Mouse (Mus musculus): ENCODE measurements around the gene Cox11.

DNA sequence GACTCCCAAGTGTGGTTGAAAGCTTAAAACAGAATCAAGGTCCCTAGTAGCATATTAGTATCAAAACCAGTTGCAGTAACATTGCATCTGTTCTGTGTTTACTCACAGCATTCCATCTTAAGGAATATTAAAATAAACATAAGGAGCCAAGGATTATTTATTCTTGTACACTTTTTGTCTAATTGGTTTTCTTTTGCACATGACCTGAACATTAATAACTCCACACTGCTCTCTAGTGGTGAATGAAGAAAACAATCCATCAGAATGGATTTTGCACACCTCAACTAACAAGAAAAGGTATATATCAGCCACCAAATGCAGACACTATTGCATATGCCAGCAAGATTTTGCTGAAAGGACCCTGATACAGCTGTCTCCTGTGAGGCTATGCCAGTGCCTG is 21.5 kb upstream of the Cox11 start:
- no peak for TF ChIP-seq FLI1 (IDR thresholded peaks at IDR 0.05; ENCODE audit: low read length)
- no peak for TF ChIP-seq GATA1 (IDR thresholded peaks at IDR 0.05; ENCODE audit: borderline replicate concordance, low read length)
